Mouse (Mus musculus) monocyte, adult 2 months (primary cell): ENCODE measurements around the gene Gpr155.

ENCODE experiments used
- DNase-seq, 2 experiments: peaks; one replicate each; pipeline ENCODE4 v3.0.0; 2022; ENCODE audit warnings: low spot score in 2 of 2, low read depth in 1 of 2

The Gpr155 gene

GRCm38 (mm10) chr2:73387806-73388205 is 1.4 kb upstream of the Gpr155 start:
- DNase-seq = no peak

- DNase-seq = no peak
Observed at GRCm38 (mm10) chr2:73385641-73386355, 574 bp downstream of the Gpr155 start.

- DNase-seq = no peak
Observed at GRCm38 (mm10) chr2:73385172-73385571, 1.2 kb downstream of the Gpr155 start.

GRCm38 (mm10) chr2:73380298-73380975 is 5.9 kb downstream of the Gpr155 start:
- DNase-seq = no peak

GRCm38 (mm10) chr2:73379656-73380055 is 6.7 kb downstream of the Gpr155 start:
- no peak for DNase-seq

GRCm38 (mm10) chr2:73378326-73378725 is 8.0 kb downstream of the Gpr155 start:
- DNase-seq = no peak

GRCm38 (mm10) chr2:73371530-73372335 is 14.6 kb downstream of the Gpr155 start:
- DNase-seq = no peak

GRCm38 (mm10) chr2:73363448-73363847 is 22.9 kb downstream of the Gpr155 start:
- DNase-seq = no peak

GRCm38 (mm10) chr2:73360536-73360935 is 25.8 kb downstream of the Gpr155 start:
- DNase-seq = no peak

GRCm38 (mm10) chr2:73359941-73360340 is 26.4 kb downstream of the Gpr155 start:
- no peak for DNase-seq

GRCm38 (mm10) chr2:73357004-73357403 is 29.4 kb downstream of the Gpr155 start:
- no peak for DNase-seq

GRCm38 (mm10) chr2:73351927-73352374 is 34.4 kb downstream of the Gpr155 start:
- no peak for DNase-seq

GRCm38 (mm10) chr2:73351496-73351895 is 34.9 kb downstream of the Gpr155 start:
- DNase-seq = no peak

- DNase-seq = no peak
Observed at GRCm38 (mm10) chr2:73348221-73348620, 38.2 kb downstream of the Gpr155 start.

GRCm38 (mm10) chr2:73347766-73348165 is 38.6 kb downstream of the Gpr155 start:
- DNase-seq = no peak

- DNase-seq = no peak
Observed at GRCm38 (mm10) chr2:73347136-73347535, 39.2 kb downstream of the Gpr155 start.

- DNase-seq = no peak
Observed at GRCm38 (mm10) chr2:73346345-73347086, 39.9 kb downstream of the Gpr155 start.

- DNase-seq = no peak
Observed at GRCm38 (mm10) chr2:73345204-73345603, 41.2 kb downstream of the Gpr155 start.

- no peak for DNase-seq
Observed at GRCm38 (mm10) chr2:73343701-73344100, 42.7 kb downstream of the Gpr155 start.

- DNase-seq = no peak
Observed at GRCm38 (mm10) chr2:73338415-73338814, 48.0 kb downstream of the Gpr155 start.

GRCm38 (mm10) chr2:73335949-73336348 is 50.4 kb downstream of the Gpr155 start:
- DNase-seq = no peak
